Mouse (Mus musculus) embryonic fibroblast, embryonic 13.5 days (primary cell): ENCODE data around the gene Tns3.

Source experiments
- CTCF ChIP-seq: IDR thresholded peaks from 2 replicates; pipeline ENCODE4 v1.5.1; 2011; ENCODE audit warnings: mild to moderate bottlenecking, control low read depth, low read length, moderate library complexity, borderline replicate concordance; ENCODE audit not compliant: insufficient read depth
- POLR2A ChIP-seq: IDR thresholded peaks from 2 replicates; pipeline ENCODE4 v1.6.1; 2011; ENCODE audit warnings: low read depth, mild to moderate bottlenecking, control low read depth, low read length, moderate library complexity

DNA sequence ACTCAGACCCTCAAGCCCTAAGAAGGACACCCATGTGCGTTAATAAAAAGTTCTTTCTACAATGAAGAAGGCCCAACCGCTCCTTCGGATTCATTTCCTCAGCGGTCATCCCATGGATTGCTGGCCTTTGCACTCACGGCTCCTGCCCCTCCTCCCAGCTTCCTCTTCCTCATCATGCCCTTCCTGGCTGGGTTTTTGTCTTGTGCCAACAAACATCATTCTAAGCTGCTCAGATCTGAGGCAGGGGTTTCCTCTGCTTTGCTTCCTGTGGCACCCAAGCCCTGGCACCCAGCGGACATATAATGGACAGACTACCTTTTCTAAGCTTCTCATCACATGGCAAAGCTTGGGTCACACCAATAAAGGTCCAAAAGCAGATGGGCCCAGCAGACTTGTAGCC lies 167.2 kb downstream of the Tns3 start:
- TF ChIP-seq CTCF (no peak), POLR2A (no peak)
